ENCODE assay signal across 8 mouse cellular contexts in genomic region chr7:126759672-126760390, GRCm38 (mm10). TPM values are rescaled to one million over a fixed set of nuclear protein-coding genes. Genes with fewer than 3 reads are reported as not detected.
DNase-seq lines count a peak whose midpoint lies in the region; ATAC-seq and TF ChIP-seq lines count a peak whose summit lies in the region.

No protein-coding gene starts in this region.

- ATAC-seq in heart, embryonic 14.5 days (ENCODE audit: insufficient number of reproducible peaks, insufficient read depth, low FRiP score, low read depth), result peak; percentile 18
- peak; percentile 23 for ATAC-seq in heart, embryonic 16.5 days (replicated peaks; ENCODE audit: extremely low read depth, insufficient read depth, low FRiP score)

- TF ChIP-seq POLR2A in brain, embryonic 14.5 days (IDR thresholded peaks at IDR 0.05; ENCODE audit: borderline replicate concordance, extremely low read depth, insufficient read depth, insufficient read length, poor library complexity, severe bottlenecking), result peak; percentile 39; the same call in 1 of the 2 replicates

- H3K9ac ChIP-seq in heart, embryonic 14.5 days (ENCODE audit: low read length), result peak overlapping the region; percentile 94
- H3K9ac ChIP-seq in heart, embryonic 16.5 days (ENCODE audit: low read length), result peak overlapping the region; percentile 92

- peak overlapping the region; percentile 86 to 88 for H3K4me3 ChIP-seq in heart, embryonic 14.5 days (ENCODE audit: control insufficient read depth in 1 of 2, insufficient read depth in 1 of 2, low read depth in 1 of 2, low read length in 2 of 2)
- H3K4me3 ChIP-seq in heart, embryonic 16.5 days (ENCODE audit: low read length), result peak overlapping the region; percentile 79
- peak overlapping the region; percentile 95 for H3K4me3 ChIP-seq in macrophage (ENCODE audit: inconsistent target)

- peak overlapping the region; percentile 56 to 95 for H3K27ac ChIP-seq in heart, embryonic 14.5 days (replicated peaks in 1 of 2; ENCODE audit: control insufficient read depth in 1 of 2, insufficient read depth in 1 of 2, low read depth in 2 of 2, low read length in 2 of 2)
- peak overlapping the region; percentile 93 for H3K27ac ChIP-seq in heart, embryonic 16.5 days (ENCODE audit: low read length)
- peak overlapping the region; percentile 74 for H3K27ac ChIP-seq in macrophage

- H3K9me3 ChIP-seq in heart, embryonic 14.5 days (ENCODE audit: control insufficient read depth, low read length), result no peaks in the 10 kb centered on the region
- H3K9me3 ChIP-seq in heart, embryonic 16.5 days (replicated peaks; ENCODE audit: control insufficient read depth, low read length), result no peaks in the 10 kb centered on the region

- WGBS in heart, embryonic 14.5 days, result under 1% methylated on average over 22 of the region's 24 CpGs
- 1% methylated on average over 21 of the region's 24 CpGs for WGBS in heart, embryonic 16.5 days
- WGBS in macrophage (ENCODE audit: missing documents), result under 1% methylated on average over 24 of the region's 24 CpGs

- DNase-seq in heart, adult 18-20 months, result no peak
- no peak for DNase-seq in brain, embryonic 14.5 days (ENCODE audit: low read depth)
- DNase-seq in gastrocnemius, adult 8-10 months (ENCODE audit: low spot score in 2 of 2), result no peak
- no peak for DNase-seq in adrenal gland, adult 8-10 months
- no peak for DNase-seq in left cerebral cortex, postnatal 14 days (ENCODE audit: low spot score in 2 of 2)

- no peaks in the 10 kb centered on the region for H3K27me3 ChIP-seq in heart, embryonic 14.5 days (ENCODE audit: control insufficient read depth, insufficient read depth, low read length)
- H3K27me3 ChIP-seq in heart, embryonic 16.5 days (ENCODE audit: control insufficient read depth, insufficient read depth, low read length), result no peaks in the 10 kb centered on the region

- peaks cover 30% of the 10 kb centered on the region for H3K79me2 ChIP-seq in macrophage (ENCODE audit: inconsistent target)

- no peak for TF ChIP-seq CTCF in brain, embryonic 14.5 days (IDR thresholded peaks at IDR 0.05; ENCODE audit: borderline replicate concordance, extremely low read depth, insufficient read depth, insufficient read length)

- peak overlapping the region; percentile 97 for H3K4me2 ChIP-seq in heart, embryonic 14.5 days (ENCODE audit: low read length)
- peak overlapping the region; percentile 93 for H3K4me2 ChIP-seq in heart, embryonic 16.5 days (ENCODE audit: low read depth, low read length)

- peaks cover 29% of the 10 kb centered on the region for H3K36me3 ChIP-seq in heart, embryonic 14.5 days (ENCODE audit: control insufficient read depth, insufficient read depth, low read length)
- H3K36me3 ChIP-seq in heart, embryonic 16.5 days (ENCODE audit: control insufficient read depth, insufficient read depth), result peaks cover 10% of the 10 kb centered on the region
- peaks cover 23% of the 10 kb centered on the region for H3K36me3 ChIP-seq in macrophage (ENCODE audit: inconsistent target)

- intact Hi-C loops in left cerebral cortex, postnatal 14 days (cut with DNase I), result loop anchor here (5.0 kb wide), 1 partner anchor 58 kb away; no protein-coding TSS in a partner anchor

- peaks cover 18 to 31% of the 10 kb centered on the region in 2 experiments for H3K4me1 ChIP-seq in heart, embryonic 14.5 days (ENCODE audit: control insufficient read depth in 2 of 2, insufficient read depth in 2 of 2, low read length in 2 of 2)
- peaks cover 30% of the 10 kb centered on the region for H3K4me1 ChIP-seq in heart, embryonic 16.5 days (ENCODE audit: control insufficient read depth, insufficient read depth, low read length)

RNA-seq across cellular contexts. Expression of gene Mapk3, which starts 0.4 kb away (rescaled TPM):
- polyA plus RNA-seq in heart, embryonic 14.5 days (2014; fragmentation: Nextera tagmentation; extraction: Ambion mirVana), result 51.7 and 57.3 TPM in 2 replicates
- total RNA-seq in heart, adult 18-20 months (2021), result 10 to 100 TPM; 37.2 to 46.7 TPM
- 224 and 233 TPM in 2 replicates for polyA plus RNA-seq in brain, embryonic 14.5 days (2012; rRNA removed)
- 58.6 and 62.5 TPM in 2 replicates for polyA plus RNA-seq in heart, embryonic 16.5 days (2015; fragmentation: Nextera tagmentation; extraction: Ambion mirVana)
- 10 to 100 TPM; 14.2 to 69.2 (median 35.5) TPM for total RNA-seq in macrophage (2018; cell fraction: chromatin; rRNA removed)
- 100 to 1,000 TPM; 111 to 204 (median 139) TPM for total RNA-seq in macrophage (2018; cell fraction: cytosol; rRNA removed)
- total RNA-seq in macrophage (2018; cell fraction: nucleus; rRNA removed), result 100 to 1,000 TPM in 3 of 26 experiments, 10 to 100 TPM in 23; 34.8 to 107 (median 61.2) TPM
- polyA plus RNA-seq in macrophage (2018), result 129 to 232 TPM (median 188 TPM) in 3 replicates
- 10 to 100 TPM; 16.2 to 20.6 (median 18.6) TPM for total RNA-seq in gastrocnemius, adult 8-10 months (2022)
- 100 to 1,000 TPM; 117 to 195 (median 156) TPM for total RNA-seq in adrenal gland, adult 8-10 months (2022)
- total RNA-seq in left cerebral cortex, postnatal 14 days (2021), result 100 to 1,000 TPM; 209 to 214 TPM

RNA-seq across cellular contexts. Expression of gene Gdpd3, which starts 6.3 kb away (rescaled TPM):
- polyA plus RNA-seq in heart, embryonic 14.5 days (2014; fragmentation: Nextera tagmentation; extraction: Ambion mirVana), result 0.67 and 2.7 TPM in 2 replicates
- total RNA-seq in heart, adult 18-20 months (2021), result 1 to 10 TPM in 1 of 2 experiments, under 1 TPM in 1; 0.27 to 1.6 TPM
- polyA plus RNA-seq in brain, embryonic 14.5 days (2012; rRNA removed), result 9.2 and 14.6 TPM in 2 replicates
- polyA plus RNA-seq in heart, embryonic 16.5 days (2015; fragmentation: Nextera tagmentation; extraction: Ambion mirVana), result 0.75 and 1.00 TPM in 2 replicates
- total RNA-seq in macrophage (2018; cell fraction: chromatin; rRNA removed), result 10 to 100 TPM in 18 of 26 experiments, 1 to 10 TPM in 8; 5.4 to 34.4 (median 12.1) TPM
- total RNA-seq in macrophage (2018; cell fraction: cytosol; rRNA removed), result 1 to 10 TPM in 25 of 26 experiments, under 1 TPM in 1; 0.89 to 4.3 (median 2.2) TPM
- total RNA-seq in macrophage (2018; cell fraction: nucleus; rRNA removed), result 10 to 100 TPM in 9 of 26 experiments, 1 to 10 TPM in 17; 2.0 to 29.7 (median 7.8) TPM
- polyA plus RNA-seq in macrophage (2018), result 1.9 to 3.3 TPM (median 2.6 TPM) in 3 replicates
- under 1 TPM in 1 of 4 experiments, not detected in 3; 0.88 TPM for total RNA-seq in gastrocnemius, adult 8-10 months (2022)
- 1 to 10 TPM; 1.8 to 9.2 (median 5.6) TPM for total RNA-seq in adrenal gland, adult 8-10 months (2022)
- total RNA-seq in left cerebral cortex, postnatal 14 days (2021), result 1 to 10 TPM; 2.0 to 2.5 TPM

RNA-seq across cellular contexts. Expression of gene Ypel3, which starts 16.9 kb away (rescaled TPM):
- 102 and 121 TPM in 2 replicates for polyA plus RNA-seq in heart, embryonic 14.5 days (2014; fragmentation: Nextera tagmentation; extraction: Ambion mirVana)
- total RNA-seq in heart, adult 18-20 months (2021), result 10 to 100 TPM; 43.4 to 73.3 TPM
- 181 and 258 TPM in 2 replicates for polyA plus RNA-seq in brain, embryonic 14.5 days (2012; rRNA removed)
- polyA plus RNA-seq in heart, embryonic 16.5 days (2015; fragmentation: Nextera tagmentation; extraction: Ambion mirVana), result 80.8 and 84.6 TPM in 2 replicates
- total RNA-seq in macrophage (2018; cell fraction: chromatin; rRNA removed), result 100 to 1,000 TPM in 8 of 26 experiments, 10 to 100 TPM in 18; 14.8 to 230 (median 79.5) TPM
- total RNA-seq in macrophage (2018; cell fraction: cytosol; rRNA removed), result 100 to 1,000 TPM in 12 of 26 experiments, 10 to 100 TPM in 14; 32.4 to 175 (median 76.1) TPM
- 100 to 1,000 TPM in 8 of 26 experiments, 10 to 100 TPM in 18; 23.9 to 225 (median 71.2) TPM for total RNA-seq in macrophage (2018; cell fraction: nucleus; rRNA removed)
- 40.6 to 227 TPM (median 90.3 TPM) in 3 replicates for polyA plus RNA-seq in macrophage (2018)
- 100 to 1,000 TPM in 1 of 4 experiments, 10 to 100 TPM in 3; 91.2 to 105 (median 95.6) TPM for total RNA-seq in gastrocnemius, adult 8-10 months (2022)
- total RNA-seq in adrenal gland, adult 8-10 months (2022), result 100 to 1,000 TPM; 114 to 148 (median 125) TPM
- 100 to 1,000 TPM; 247 to 269 TPM for total RNA-seq in left cerebral cortex, postnatal 14 days (2021)

RNA-seq across cellular contexts. Expression of gene Tbx6, which starts 21.5 kb away (rescaled TPM):
- polyA plus RNA-seq in heart, embryonic 14.5 days (2014; fragmentation: Nextera tagmentation; extraction: Ambion mirVana), result 0.26 TPM in 1 of 2 replicates, not detected in the other
- total RNA-seq in heart, adult 18-20 months (2021), result under 1 TPM; 0.27 to 0.64 TPM
- polyA plus RNA-seq in brain, embryonic 14.5 days (2012; rRNA removed), result 1.6 and 2.3 TPM in 2 replicates
- polyA plus RNA-seq in heart, embryonic 16.5 days (2015; fragmentation: Nextera tagmentation; extraction: Ambion mirVana), result 0.09 and 0.58 TPM in 2 replicates
- 1 to 10 TPM in 12 of 26 experiments, under 1 TPM in 7, not detected in 7; 0.45 to 3.9 (median 1.1) TPM for total RNA-seq in macrophage (2018; cell fraction: chromatin; rRNA removed)
- total RNA-seq in macrophage (2018; cell fraction: cytosol; rRNA removed), result under 1 TPM in 15 of 26 experiments, not detected in 11; 0.05 to 0.39 (median 0.15) TPM
- total RNA-seq in macrophage (2018; cell fraction: nucleus; rRNA removed), result 1 to 10 TPM in 11 of 26 experiments, under 1 TPM in 14, not detected in 1; 0.23 to 6.2 (median 0.81) TPM
- 0.19 to 0.25 TPM in 2 of 3 replicates, not detected in the other for polyA plus RNA-seq in macrophage (2018)
- total RNA-seq in gastrocnemius, adult 8-10 months (2022), result under 1 TPM; 0.17 to 0.48 (median 0.40) TPM
- under 1 TPM in 3 of 4 experiments, not detected in 1; 0.35 to 0.74 (median 0.56) TPM for total RNA-seq in adrenal gland, adult 8-10 months (2022)
- total RNA-seq in left cerebral cortex, postnatal 14 days (2021), result under 1 TPM; 0.51 to 0.92 TPM

RNA-seq across cellular contexts. Expression of gene Ppp4c, which starts 32.5 kb away (rescaled TPM):
- 132 and 146 TPM in 2 replicates for polyA plus RNA-seq in heart, embryonic 14.5 days (2014; fragmentation: Nextera tagmentation; extraction: Ambion mirVana)
- 10 to 100 TPM; 35.6 to 39.0 TPM for total RNA-seq in heart, adult 18-20 months (2021)
- polyA plus RNA-seq in brain, embryonic 14.5 days (2012; rRNA removed), result 219 and 232 TPM in 2 replicates
- polyA plus RNA-seq in heart, embryonic 16.5 days (2015; fragmentation: Nextera tagmentation; extraction: Ambion mirVana), result 133 and 159 TPM in 2 replicates
- 100 to 1,000 TPM; 229 to 414 (median 301) TPM for total RNA-seq in macrophage (2018; cell fraction: chromatin; rRNA removed)
- total RNA-seq in macrophage (2018; cell fraction: cytosol; rRNA removed), result 100 to 1,000 TPM; 114 to 160 (median 137) TPM
- total RNA-seq in macrophage (2018; cell fraction: nucleus; rRNA removed), result 100 to 1,000 TPM; 130 to 231 (median 195) TPM
- 62.0 to 139 TPM (median 129 TPM) in 3 replicates for polyA plus RNA-seq in macrophage (2018)
- 10 to 100 TPM; 23.1 to 26.0 (median 24.8) TPM for total RNA-seq in gastrocnemius, adult 8-10 months (2022)
- total RNA-seq in adrenal gland, adult 8-10 months (2022), result 100 to 1,000 TPM in 1 of 4 experiments, 10 to 100 TPM in 3; 85.9 to 100 (median 94.9) TPM
- total RNA-seq in left cerebral cortex, postnatal 14 days (2021), result 10 to 100 TPM; 48.9 to 49.6 TPM
